Mouse (Mus musculus) midbrain, embryonic 15.5 days (tissue): ENCODE results near the gene Zcchc8. TPM values are rescaled to one million over a fixed set of nuclear protein-coding genes. Genes with fewer than 3 reads are reported as not detected.
"Not testable (repeated sequence)": the region's sequence is repeated elsewhere in the genome, so short reads cannot be mapped to it uniquely, and the experiment has no call there.

ENCODE experiments used
- ATAC-seq: fragments of 200-750 bp; cut with Nextera tagmentation; replicated peaks from 2 replicates; pipeline ENCODE4 v1.8.0; 2017; ENCODE audit warnings: moderate TSS enrichment
- H3K27ac ChIP-seq: fragments of 300-500 bp; sonication (generic); 2 replicates; pipeline ENCODE4 v1.5.1; 2015; ENCODE audit warnings: mild to moderate bottlenecking, inconsistent platforms
- H3K27me3 ChIP-seq: fragments of 300-500 bp; sonication (generic); replicated peaks from 2 replicates; pipeline ENCODE4 v1.6.1; 2015; ENCODE audit warnings: inconsistent platforms
- H3K36me3 ChIP-seq: fragments of 300-500 bp; sonication (generic); replicated peaks from 2 replicates; pipeline ENCODE4 v1.6.1; 2015; ENCODE audit warnings: inconsistent platforms
- H3K4me1 ChIP-seq: fragments of 300-500 bp; sonication (generic); 2 replicates; pipeline ENCODE4 v1.6.1; 2015; ENCODE audit warnings: inconsistent platforms
- H3K4me2 ChIP-seq: fragments of 300-500 bp; sonication (generic); 2 replicates; pipeline ENCODE4 v1.6.1; 2015; ENCODE audit warnings: inconsistent platforms, mild to moderate bottlenecking, moderate library complexity
- H3K4me3 ChIP-seq: fragments of 300-500 bp; sonication (generic); 2 replicates; pipeline ENCODE4 v1.5.1; 2015; ENCODE audit warnings: mild to moderate bottlenecking, inconsistent platforms
- H3K9ac ChIP-seq: fragments of 300-500 bp; sonication (generic); 2 replicates; pipeline ENCODE4 v1.6.1; 2015; ENCODE audit warnings: mild to moderate bottlenecking, inconsistent platforms
- H3K9me3 ChIP-seq: fragments of 300-500 bp; sonication (generic); 2 replicates; pipeline ENCODE4 v1.6.1; 2016; ENCODE audit warnings: inconsistent platforms
- WGBS: fragments of 180-500 bp; shearing (Covaris S2); methylation state at CpG from one replicate; pipeline ENCODE4 v1.1.7; 2015; ENCODE audit warnings: mixed read lengths; 5-methylcytosine and 5-hydroxymethylcytosine counted together
- polyA plus RNA-seq: library from polyadenylated mRNA; unstranded; fragments of >200 nt; fragmentation: Nextera tagmentation; extraction: Ambion mirVana; gene quantifications from 2 replicates; pipeline ENCODE4 v1.2.1, GENCODE M21; 2015

Gene Zcchc8
- 68.0 and 69.7 TPM in 2 replicates for polyA plus RNA-seq

DNA sequence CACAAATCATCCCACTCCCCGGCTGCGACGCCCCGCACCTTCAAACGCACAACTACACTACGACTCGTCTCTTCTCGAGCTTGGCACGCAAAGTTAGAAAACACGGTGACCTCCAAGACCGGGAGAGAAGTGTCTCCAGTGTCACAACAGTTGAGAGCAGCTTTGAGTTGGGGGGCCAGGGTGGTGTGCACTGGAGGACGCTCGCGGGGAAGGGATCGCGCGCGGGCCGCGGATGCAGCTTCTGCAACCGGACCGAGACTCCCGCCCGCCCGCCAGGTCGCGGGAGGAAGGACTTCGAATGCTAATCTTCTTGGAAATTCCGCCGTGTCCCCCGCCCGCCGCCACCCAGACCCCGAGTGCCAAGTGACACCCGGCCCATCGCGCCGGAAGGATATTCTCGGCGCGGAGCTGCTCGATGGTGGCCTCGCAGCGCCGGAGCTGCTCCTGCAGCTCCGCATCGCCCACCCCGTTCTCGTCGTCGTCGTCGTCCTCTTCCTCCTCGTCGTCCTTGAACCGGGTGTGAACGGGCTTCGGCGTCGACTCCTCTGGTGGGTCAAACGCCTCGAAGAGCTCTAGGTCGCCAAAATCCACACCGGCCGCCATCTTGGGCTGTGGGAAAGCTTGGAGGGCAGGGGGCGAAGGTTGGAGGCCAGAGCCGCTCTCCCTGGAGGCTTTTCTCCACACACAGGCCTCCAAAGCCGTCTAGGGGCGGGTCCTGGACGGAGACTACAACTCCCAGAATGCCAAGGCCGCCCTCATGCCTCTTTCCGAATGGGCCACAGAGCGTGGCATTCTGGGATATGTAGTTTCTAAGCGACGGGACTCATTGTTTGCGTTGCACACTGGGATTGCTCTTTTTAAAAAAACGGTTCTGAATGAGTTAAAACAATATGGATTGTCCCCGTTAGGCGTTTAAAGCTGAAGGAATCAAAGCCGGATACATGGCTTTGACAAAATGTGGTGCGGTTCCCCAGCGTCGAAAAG, at the start of gene Zcchc8:
Gene Zcchc8 (minus strand): TSS at position 773 of the 984 bp plus-strand sequence.
- Histone ChIP-seq H3K4me1 (peaks cover 31% of the 10 kb centered on the region), H3K27me3 (no peaks in the 10 kb centered on the region), H3K9ac (peak within 1 kb of the TSS; percentile 82), H3K4me3 (peak within 1 kb of the TSS; percentile 91), H3K27ac (peak within 1 kb of the TSS; percentile 91), H3K4me2 (peak within 1 kb of the TSS; percentile 72), H3K36me3 (0 out of 2 replicates have a peak, but pooled peaks cover 4% of the 10 kb centered on the region), H3K9me3 (no peaks in the 10 kb centered on the region)
- peak; percentile 100 for ATAC-seq
- under 1% methylated on average over 83 of the region's 83 CpGs for WGBS

DNA sequence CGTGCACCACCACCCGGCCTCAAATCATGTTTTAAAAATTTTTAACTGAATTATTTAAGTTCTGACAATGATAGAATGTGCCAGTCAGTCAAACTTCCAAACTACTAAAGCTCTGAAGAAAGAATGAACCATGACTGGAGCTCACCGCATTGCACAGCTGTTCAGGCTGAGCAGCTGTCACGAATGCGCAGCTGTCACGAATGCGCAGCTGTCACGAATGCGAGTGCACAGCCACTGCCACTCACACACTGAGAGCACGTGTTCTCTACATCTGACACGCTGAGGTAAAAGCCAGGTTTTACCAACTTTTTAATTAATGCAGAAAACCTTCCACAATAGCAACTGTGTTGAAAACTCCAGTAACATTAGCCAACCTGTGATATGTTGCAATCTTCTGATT, 45.6 kb upstream of the Zcchc8 start:
- not testable (repeated sequence) for H3K36me3 ChIP-seq, H3K27me3 ChIP-seq, H3K9me3 ChIP-seq, H3K4me3 ChIP-seq, H3K9ac ChIP-seq, H3K27ac ChIP-seq, H3K4me2 ChIP-seq, ATAC-seq, H3K4me1 ChIP-seq
- 94% methylated on average over 11 of the region's 11 CpGs for WGBS

DNA sequence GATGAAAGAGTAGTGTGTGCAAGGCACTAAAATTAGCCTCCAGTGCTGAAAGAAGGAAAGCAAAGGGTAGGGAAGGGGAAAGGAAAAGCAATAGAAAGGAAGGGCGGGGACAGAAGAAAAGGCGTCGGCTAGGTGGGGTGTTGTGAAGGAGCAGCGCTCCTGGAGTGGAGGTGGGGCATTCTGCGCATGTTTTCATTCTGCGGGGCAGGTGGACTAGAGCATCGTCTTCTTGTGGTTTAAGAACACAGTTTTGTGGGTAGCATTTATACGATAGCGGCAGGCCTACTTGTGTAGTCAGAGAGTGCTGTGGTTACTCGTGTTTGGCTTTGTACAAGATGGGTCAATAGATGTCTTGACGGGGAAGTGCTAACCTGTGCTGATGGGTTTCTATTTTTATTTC, 44.6 kb upstream of the Zcchc8 start:
- H3K27ac ChIP-seq = no peak overlapping the region
- no peaks in the 10 kb centered on the region for H3K4me1 ChIP-seq
- no peaks in the 10 kb centered on the region for H3K27me3 ChIP-seq
- H3K4me3 ChIP-seq = no peak overlapping the region
- H3K36me3 ChIP-seq = no peaks in the 10 kb centered on the region
- H3K4me2 ChIP-seq = no peak overlapping the region
- no peaks in the 10 kb centered on the region for H3K9me3 ChIP-seq
- 96% methylated on average over 11 of the region's 11 CpGs for WGBS
- H3K9ac ChIP-seq = no peak overlapping the region
- ATAC-seq = no peak

DNA sequence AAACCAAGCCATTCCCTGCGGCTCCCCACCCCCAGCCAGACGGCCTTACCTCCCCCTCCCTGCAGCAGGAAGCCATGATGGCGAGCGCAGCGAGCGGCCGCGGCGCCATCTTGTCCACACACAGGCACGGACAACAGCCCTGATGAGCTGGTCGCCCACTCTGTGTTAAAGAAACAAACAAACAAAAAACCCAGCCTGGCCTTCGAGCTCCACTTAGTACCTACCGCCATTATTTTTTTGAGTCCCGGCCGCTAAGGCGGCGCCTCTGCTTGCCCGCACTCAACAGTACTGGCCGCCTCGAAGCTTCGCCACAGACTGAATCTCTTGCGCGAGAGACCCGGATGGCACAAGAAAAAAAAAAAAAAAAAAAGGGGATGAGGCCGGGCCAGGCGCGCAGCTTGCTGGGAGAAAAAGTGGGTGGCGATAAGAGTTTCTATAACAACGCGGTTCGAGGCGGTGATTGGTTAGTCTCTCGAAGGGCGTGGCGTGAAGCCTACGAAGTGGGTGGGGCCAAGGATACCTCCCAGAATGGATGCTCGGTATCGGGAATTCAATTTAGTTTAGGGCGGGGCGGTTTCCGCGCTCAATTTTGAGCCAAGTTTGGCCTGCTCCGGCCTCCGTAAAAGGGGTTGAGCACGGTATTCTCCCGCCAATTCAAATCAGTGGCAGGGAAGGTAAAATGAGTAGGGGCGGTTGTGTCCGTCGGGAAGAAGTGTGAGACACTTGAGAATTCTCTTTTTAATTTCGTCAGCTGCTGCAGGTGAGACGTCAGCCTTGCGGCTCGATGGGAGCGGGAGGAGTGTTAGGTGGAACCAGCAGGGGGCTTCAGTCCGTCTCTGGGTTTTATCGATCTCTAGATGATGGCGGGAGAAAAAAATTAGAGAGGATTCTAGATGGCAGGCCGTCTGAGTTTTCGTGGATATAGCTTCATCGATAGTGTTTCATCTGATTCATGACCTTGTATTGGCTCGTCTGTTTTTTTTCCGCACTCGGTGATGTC, 28.5 kb upstream of the Zcchc8 start, which contains the start of the genes Rsrc2 and Kntc1:
Gene Rsrc2 (minus strand): TSS at position 350 of the 1,000 bp plus-strand sequence.
Gene Kntc1 (plus strand): TSS at position 652 of the 1,000 bp plus-strand sequence.
- peak within 1 kb of the TSS; percentile 76 for H3K4me2 ChIP-seq
- peak within 1 kb of the TSS; percentile 76 for H3K9ac ChIP-seq
- H3K9me3 ChIP-seq = no peaks in the 10 kb centered on the region
- peak; percentile 98 for ATAC-seq
- peaks cover 5% of the 10 kb centered on the region; the same call in 1 of the 2 replicates for H3K36me3 ChIP-seq
- under 1% methylated on average over 63 of the region's 63 CpGs for WGBS
- no peaks in the 10 kb centered on the region for H3K27me3 ChIP-seq
- H3K4me1 ChIP-seq = peaks cover 31% of the 10 kb centered on the region
- H3K27ac ChIP-seq = peak within 1 kb of the TSS; percentile 99
- peak within 1 kb of the TSS; percentile 67 for H3K4me3 ChIP-seq

DNA sequence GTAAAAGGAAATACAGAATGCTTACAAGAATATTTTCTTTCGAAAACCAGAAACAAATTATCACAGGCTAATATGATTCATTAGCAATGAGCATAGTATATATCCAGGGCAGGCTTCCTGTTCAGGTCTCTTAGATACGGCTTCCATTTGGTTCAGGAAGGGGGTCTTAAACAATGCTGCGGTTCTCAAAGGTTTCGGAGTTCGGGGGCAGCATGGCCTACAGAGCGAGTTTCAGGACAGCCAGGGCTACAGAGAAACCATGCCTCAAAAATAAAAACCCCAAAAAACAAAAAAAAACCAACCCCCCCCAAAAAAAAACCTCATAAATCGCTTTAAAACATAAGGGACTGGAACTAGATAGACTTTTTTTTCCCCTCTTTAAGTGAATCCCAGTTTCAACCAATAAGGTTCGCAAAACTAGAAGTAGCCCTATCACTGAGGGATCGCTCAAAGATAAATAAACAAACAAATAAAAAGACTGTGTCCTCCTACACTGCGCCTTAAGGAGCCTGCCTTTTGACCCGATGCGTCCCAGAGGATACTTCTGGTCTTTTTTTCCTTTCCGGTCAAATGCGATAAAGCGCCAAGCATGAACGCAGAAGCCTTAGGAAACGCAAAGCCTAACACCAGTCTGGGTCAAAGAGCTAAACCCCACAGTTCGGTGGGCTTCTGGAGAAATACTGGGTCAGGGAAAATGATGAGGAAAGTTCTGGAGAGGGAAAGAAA, 27.6 kb upstream of the Zcchc8 start:
- no peak; the same call in 1 of the 2 replicates for ATAC-seq
- Histone ChIP-seq H3K4me1 (peaks cover 31% of the 10 kb centered on the region), H3K27ac (peak overlapping the region; percentile 99), H3K4me2 (peak overlapping the region; percentile 76), H3K36me3 (peaks cover 14% of the 10 kb centered on the region; the same call in 1 of the 2 replicates), H3K9ac (peak overlapping the region; percentile 76), H3K27me3 (no peaks in the 10 kb centered on the region), H3K4me3 (peak overlapping the region; percentile 67), H3K9me3 (no peaks in the 10 kb centered on the region)
- WGBS = 1% methylated on average over 18 of the region's 18 CpGs

DNA sequence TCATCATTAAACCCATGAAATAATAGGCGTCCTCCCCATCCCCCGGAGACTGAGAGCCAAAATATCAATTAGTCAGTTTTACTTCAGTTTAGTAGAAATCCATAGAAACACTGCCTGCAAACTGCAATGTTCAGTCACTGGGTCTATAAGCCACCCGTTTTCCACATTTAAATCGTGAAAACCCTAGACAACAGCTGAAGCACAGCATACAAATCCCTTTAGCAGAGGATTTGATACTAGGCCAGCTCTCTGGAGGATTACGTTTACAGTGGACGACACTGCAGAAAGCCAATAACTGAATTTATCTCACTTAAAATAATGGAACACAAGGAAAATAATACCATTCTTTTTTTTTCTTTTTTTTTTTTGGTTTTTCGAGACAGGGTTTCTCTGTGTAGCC, 26.7 kb upstream of the Zcchc8 start:
- 16% methylated on average over 7 of the region's 7 CpGs for WGBS
- no peak for ATAC-seq
- peak overlapping the region; percentile 67 for H3K4me3 ChIP-seq
- H3K9me3 ChIP-seq = no peaks in the 10 kb centered on the region
- H3K4me2 ChIP-seq = peak overlapping the region; percentile 76
- H3K4me1 ChIP-seq = peaks cover 31% of the 10 kb centered on the region
- H3K27ac ChIP-seq = 0 out of 2 replicates have a peak overlapping the region, but pooled peaks have one; percentile 3
- no peaks in the 10 kb centered on the region for H3K27me3 ChIP-seq
- peaks cover 21% of the 10 kb centered on the region for H3K36me3 ChIP-seq
- H3K9ac ChIP-seq = peak overlapping the region; percentile 43

DNA sequence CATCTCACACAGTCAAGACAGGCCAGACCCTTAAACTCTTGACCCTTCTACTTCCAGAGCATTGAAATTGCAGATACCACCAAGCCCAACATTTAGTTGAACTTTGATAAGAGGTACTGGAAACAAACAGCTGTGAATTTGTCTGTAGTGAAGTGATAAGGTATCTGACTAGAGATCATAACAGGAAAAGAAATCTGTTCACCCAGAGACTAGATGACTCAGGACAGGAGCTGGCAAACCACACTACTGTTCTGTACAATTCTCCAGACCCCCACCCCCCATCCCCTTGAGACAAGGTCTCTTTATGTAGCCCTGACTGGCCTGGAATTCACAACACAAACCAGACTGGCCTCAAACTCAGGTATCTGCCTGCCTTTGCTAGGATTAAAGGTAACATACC, 25.4 kb upstream of the Zcchc8 start:
- H3K4me1 ChIP-seq = peaks cover 31% of the 10 kb centered on the region
- ATAC-seq = no peak

DNA sequence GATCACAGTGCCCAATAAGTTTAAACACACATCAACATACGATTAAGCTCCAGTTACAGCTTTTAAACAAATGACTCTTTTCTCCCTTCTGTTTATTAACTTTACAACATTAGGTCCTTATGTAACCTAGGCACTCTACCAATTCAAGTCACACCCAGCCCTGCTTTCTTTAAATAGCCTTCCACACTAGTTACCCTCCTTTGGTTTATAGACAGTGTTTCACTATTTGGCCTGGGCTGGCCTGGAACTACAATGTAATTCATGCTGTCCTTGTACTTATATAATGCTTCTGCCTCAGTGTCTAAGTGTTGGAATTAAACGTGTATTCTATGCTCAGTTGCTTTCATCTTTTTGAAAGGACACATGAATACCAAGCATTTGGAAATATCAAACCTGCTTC, 23.5 kb upstream of the Zcchc8 start:
- Histone ChIP-seq H3K4me2 (no peak overlapping the region), H3K27ac (no peak overlapping the region), H3K9ac (no peak overlapping the region), H3K9me3 (no peaks in the 10 kb centered on the region), H3K36me3 (peaks cover 28% of the 10 kb centered on the region), H3K4me3 (no peak overlapping the region), H3K27me3 (no peaks in the 10 kb centered on the region), H3K4me1 (peaks cover 23% of the 10 kb centered on the region)
- ATAC-seq = no peak
- 91% methylated on average over 2 of the region's 2 CpGs for WGBS

More for the DNA sequence above, 25.4 kb upstream of the Zcchc8 start:
- Histone ChIP-seq H3K9me3 (no peaks in the 10 kb centered on the region), H3K4me3 (peak overlapping the region; percentile 12; the same call in 1 of the 2 replicates), H3K36me3 (peaks cover 22% of the 10 kb centered on the region), H3K27ac (no peak overlapping the region), H3K27me3 (no peaks in the 10 kb centered on the region), H3K4me2 (peak overlapping the region; percentile 76), H3K9ac (peak overlapping the region; percentile 7; the same call in 1 of the 2 replicates)

DNA sequence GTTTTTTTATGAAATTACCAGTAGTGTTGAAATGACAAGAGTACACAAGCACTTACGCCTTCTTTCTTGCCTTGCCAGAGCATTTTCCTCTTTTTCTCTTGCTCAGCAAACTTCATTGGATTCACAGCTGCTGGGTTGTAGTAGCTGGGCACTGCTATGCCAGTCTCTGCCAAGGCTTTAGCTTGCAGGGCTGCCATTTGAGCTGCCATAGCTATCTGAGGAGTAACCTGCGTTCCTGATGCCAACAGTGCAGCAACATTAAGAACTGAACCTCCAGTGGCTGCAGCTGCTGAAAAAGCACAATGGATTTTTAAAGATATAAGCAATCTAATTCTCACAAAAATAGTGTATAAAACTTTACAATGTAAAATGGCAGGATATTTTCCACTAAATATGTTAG, 10.1 kb upstream of the Zcchc8 start:
- Histone ChIP-seq H3K4me1 (no peaks in the 10 kb centered on the region), H3K9ac (no peak overlapping the region), H3K27ac (no peak overlapping the region), H3K9me3 (no peaks in the 10 kb centered on the region), H3K27me3 (no peaks in the 10 kb centered on the region), H3K4me2 (no peak overlapping the region), H3K36me3 (peaks cover 64% of the 10 kb centered on the region), H3K4me3 (no peak overlapping the region)
- no peak for ATAC-seq
- WGBS = 97% methylated on average over 2 of the region's 2 CpGs

DNA sequence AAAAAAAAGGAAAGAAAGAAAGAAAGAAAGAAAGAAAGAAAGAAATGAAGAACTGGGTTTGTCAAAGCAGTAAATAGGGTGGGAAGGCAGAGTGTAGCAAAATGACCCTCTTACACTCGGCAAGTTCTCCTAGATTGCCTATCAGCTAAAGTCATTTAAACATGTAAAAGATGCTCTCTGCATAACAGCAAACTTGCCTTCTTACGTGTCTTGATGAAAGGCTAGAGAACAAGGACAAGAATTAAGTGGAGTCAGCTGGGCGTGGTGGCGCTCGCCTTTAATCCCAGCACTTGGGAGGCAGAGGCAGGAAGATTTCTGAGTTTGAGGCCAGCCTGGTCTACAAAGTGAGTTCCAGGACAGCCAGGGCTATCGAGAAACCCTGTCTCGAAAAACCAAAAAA, 2.9 kb upstream of the Zcchc8 start:
- not testable (repeated sequence) for H3K9ac ChIP-seq, H3K27ac ChIP-seq, H3K4me2 ChIP-seq, H3K4me3 ChIP-seq, H3K27me3 ChIP-seq, ATAC-seq, H3K9me3 ChIP-seq
- peaks cover 12% of the 10 kb centered on the region for H3K36me3 ChIP-seq
- WGBS = 90% methylated on average over 7 of the region's 7 CpGs
- peaks cover 12% of the 10 kb centered on the region for H3K4me1 ChIP-seq

DNA sequence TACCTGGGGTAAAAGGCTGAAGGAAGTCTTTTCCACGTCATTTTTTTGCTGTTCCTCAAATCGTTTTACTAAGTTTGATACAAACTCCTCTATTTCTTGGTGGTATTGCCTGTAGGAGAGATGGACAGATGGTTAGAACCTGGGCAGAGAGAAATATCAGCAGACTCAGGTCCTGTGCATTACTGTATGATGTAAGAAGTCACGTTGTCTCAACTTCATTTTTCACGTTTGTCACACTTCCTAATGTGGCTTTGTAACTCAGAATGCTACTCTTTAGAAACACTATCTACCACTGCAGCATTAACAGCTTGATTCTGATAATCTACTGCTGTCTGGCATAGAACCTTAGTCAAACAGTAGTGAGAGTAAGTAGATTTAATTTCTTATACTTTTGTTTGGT, 6.3 kb downstream of the Zcchc8 start:
- no peak overlapping the region for H3K9ac ChIP-seq
- H3K9me3 ChIP-seq = no peaks in the 10 kb centered on the region

More for the DNA sequence above, 6.3 kb downstream of the Zcchc8 start:
- WGBS = 86% methylated on average over 4 of the region's 4 CpGs
- Histone ChIP-seq H3K4me1 (peaks cover 27% of the 10 kb centered on the region), H3K4me3 (no peak overlapping the region), H3K27ac (no peak overlapping the region), H3K4me2 (no peak overlapping the region), H3K36me3 (peaks cover 50% of the 10 kb centered on the region), H3K27me3 (no peaks in the 10 kb centered on the region)
- ATAC-seq = no peak
